Mouse (Mus musculus): ENCODE measurements around the gene Cdkn2b.

- TF ChIP-seq POLR2A (IDR thresholded peaks at IDR 0.05; ENCODE audit: borderline replicate concordance, low read depth, low read length), result no peak
- TF ChIP-seq CTCF (IDR thresholded peaks at IDR 0.05; ENCODE audit: low read depth, low read length), result no peak
Observed at GRCm38 (mm10) chr4:89272101-89272718, 38.6 kb downstream of the Cdkn2b start.
